Mouse (Mus musculus) lung, postnatal 0 days (tissue): ENCODE data around the gene Taok3. TPM values are rescaled to one million over a fixed set of nuclear protein-coding genes. Genes with fewer than 3 reads are reported as not detected.
"Not testable (repeated sequence)": the region's sequence is repeated elsewhere in the genome, so short reads cannot be mapped to it uniquely, and the experiment has no call there.

Experiments
- ATAC-seq: fragments of 200-750 bp; cut with Nextera tagmentation; 2 replicates; pipeline ENCODE4 v1.8.0; 2017; ENCODE audit warnings: moderate library complexity
- DNase-seq: peaks from one replicate; pipeline ENCODE4 v3.0.0-alpha.2; 2016; ENCODE audit warnings: low spot score
- H3K27ac ChIP-seq: fragments of 300-500 bp; sonication (generic); 2 replicates; pipeline ENCODE4 v1.5.1; 2014; ENCODE audit warnings: antibody characterized with exemption, mild to moderate bottlenecking, low read length, mixed read lengths
- H3K27me3 ChIP-seq: fragments of 300-500 bp; sonication (generic); replicated peaks from 2 replicates; pipeline ENCODE4 v1.6.1; 2014; ENCODE audit warnings: low read length, mixed read lengths; ENCODE audit not compliant: insufficient read depth
- H3K36me3 ChIP-seq: fragments of 300-500 bp; sonication (generic); 2 replicates; pipeline ENCODE4 v1.6.1; 2014; ENCODE audit warnings: low read length, mixed read lengths; ENCODE audit not compliant: insufficient read depth
- H3K4me1 ChIP-seq: fragments of 300-500 bp; sonication (generic); 2 replicates; pipeline ENCODE4 v1.6.1; 2014; ENCODE audit warnings: antibody characterized with exemption, low read depth, low read length, mixed read lengths; ENCODE audit not compliant: insufficient read depth
- H3K4me2 ChIP-seq: fragments of 300-500 bp; sonication (generic); replicated peaks from 2 replicates; pipeline ENCODE4 v1.6.1; 2014; ENCODE audit warnings: low read depth, mild to moderate bottlenecking, low read length, moderate library complexity, mixed read lengths
- H3K4me3 ChIP-seq: fragments of 300-500 bp; sonication (generic); 2 replicates; pipeline ENCODE4 v1.5.1; 2014; ENCODE audit warnings: low read depth, low read length
- H3K9ac ChIP-seq: fragments of 300-500 bp; sonication (generic); replicated peaks from 2 replicates; pipeline ENCODE4 v1.6.1; 2014; ENCODE audit warnings: low read depth, mild to moderate bottlenecking
- H3K9me3 ChIP-seq: fragments of 300-500 bp; sonication (generic); 2 replicates; pipeline ENCODE4 v1.6.1; 2016; ENCODE audit warnings: low read length, mixed read lengths
- CTCF ChIP-seq: IDR thresholded peaks from 2 replicates; pipeline ENCODE4 v1.5.1; 2016; ENCODE audit warnings: antibody characterized with exemption, mild to moderate bottlenecking
- EP300 ChIP-seq: IDR thresholded peaks from 2 replicates; pipeline ENCODE4 v1.6.1; 2016; ENCODE audit warnings: antibody characterized with exemption, mild to moderate bottlenecking, control low read depth
- WGBS: fragments of 180-500 bp; shearing (Covaris S2); extraction: QIAGEN DNeasy Blood & Tissue Kit; methylation state at CpG from one replicate; pipeline ENCODE4 v1.1.7; 2014; 5-methylcytosine and 5-hydroxymethylcytosine counted together
- polyA plus RNA-seq: library from polyadenylated mRNA; unstranded; fragments of >200 nt; fragmentation: Nextera tagmentation; extraction: Ambion mirVana; gene quantifications from 2 replicates; pipeline ENCODE4 v1.2.1, GENCODE M21; 2015

The Taok3 gene
- polyA plus RNA-seq, 1 experiment from 2014 or later, result 55.5 TPM

- ATAC-seq, result no peak
- TF ChIP-seq EP300 (no peak), CTCF (no peak)
Observed at GRCm38 (mm10) chr5:117292547-117292946, 172.6 kb downstream of the Taok3 start.

GRCm38 (mm10) chr5:117293776-117294175, 173.8 kb downstream of the Taok3 start:
- H3K27me3 ChIP-seq, H3K4me2 ChIP-seq, H3K27ac ChIP-seq, DNase-seq, H3K4me3 ChIP-seq, H3K9me3 ChIP-seq, H3K9ac ChIP-seq, H3K36me3 ChIP-seq, H3K4me1 ChIP-seq, ATAC-seq: not testable (repeated sequence)
- WGBS, result 83% methylated on average over 3 of the region's 3 CpGs

More at GRCm38 (mm10) chr5:117292547-117292946, 172.6 kb downstream of the Taok3 start:
- Histone ChIP-seq H3K36me3 (no peaks in the 10 kb centered on the region), H3K4me2 (no peak overlapping the region), H3K9me3 (no peaks in the 10 kb centered on the region), H3K27ac (no peak overlapping the region), H3K4me3 (no peak overlapping the region), H3K27me3 (no peaks in the 10 kb centered on the region), H3K9ac (no peak overlapping the region), H3K4me1 (no peaks in the 10 kb centered on the region)
- 73% methylated on average over 6 of the region's 6 CpGs for WGBS
- no peak for DNase-seq

- WGBS, result 85% methylated on average over 8 of the region's 8 CpGs
- no peak for ATAC-seq
- no peak overlapping the region for H3K27ac ChIP-seq
Observed at GRCm38 (mm10) chr5:117295011-117295410, 175.1 kb downstream of the Taok3 start.

DNA sequence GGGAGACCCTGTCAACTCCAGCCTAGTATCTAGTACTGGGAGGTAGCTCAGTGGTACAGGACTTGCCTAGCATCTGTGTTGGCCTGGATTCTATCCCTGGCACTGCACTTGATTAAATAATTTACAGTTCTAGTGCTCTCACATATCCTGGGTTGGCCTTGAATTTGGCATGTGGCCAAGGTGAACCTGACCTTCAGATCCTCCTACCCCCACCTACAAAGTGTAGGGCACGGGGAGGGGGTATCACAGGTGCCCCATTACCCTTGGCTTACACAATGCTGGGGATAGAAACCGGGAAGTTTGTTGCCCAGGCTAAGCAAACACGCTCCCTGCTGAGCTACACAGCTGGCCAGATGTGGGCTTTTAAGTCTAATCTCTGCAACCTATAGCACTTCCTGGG, 183.0 kb downstream of the Taok3 start:
- Histone ChIP-seq H3K4me3 (no peak overlapping the region), H3K27ac (no peak overlapping the region), H3K4me1 (no peaks in the 10 kb centered on the region), H3K9ac (no peak overlapping the region), H3K27me3 (no peaks in the 10 kb centered on the region), H3K4me2 (no peak overlapping the region), H3K9me3 (no peaks in the 10 kb centered on the region), H3K36me3 (no peaks in the 10 kb centered on the region)
- 0 out of 2 replicates have a peak, but pooled peaks have one; percentile 16 for ATAC-seq
- no peak for TF ChIP-seq EP300
- no peak for TF ChIP-seq CTCF
- DNase-seq, result no peak
- 35% methylated on average over 3 of the region's 3 CpGs for WGBS

More at GRCm38 (mm10) chr5:117295011-117295410, 175.1 kb downstream of the Taok3 start:
- no peak overlapping the region for H3K4me3 ChIP-seq
- no peaks in the 10 kb centered on the region for H3K27me3 ChIP-seq
- H3K36me3 ChIP-seq, result no peaks in the 10 kb centered on the region
- TF ChIP-seq EP300 (no peak), CTCF (no peak)
- H3K9me3 ChIP-seq, result no peaks in the 10 kb centered on the region
- H3K9ac ChIP-seq, result no peak overlapping the region
- no peak overlapping the region for H3K4me2 ChIP-seq
- DNase-seq, result no peak
- H3K4me1 ChIP-seq, result no peaks in the 10 kb centered on the region

- Histone ChIP-seq H3K4me1 (no peaks in the 10 kb centered on the region), H3K9me3 (no peaks in the 10 kb centered on the region), H3K9ac (no peak overlapping the region), H3K27me3 (no peaks in the 10 kb centered on the region), H3K36me3 (no peaks in the 10 kb centered on the region), H3K4me2 (no peak overlapping the region), H3K4me3 (no peak overlapping the region), H3K27ac (no peak overlapping the region)
- WGBS, result 49% methylated on average over 18 of the region's 18 CpGs
- TF ChIP-seq EP300 (no peak), CTCF (no peak)
- ATAC-seq, result 0 out of 2 replicates have a peak, but pooled peaks have one; percentile 28
- no peak for DNase-seq
Observed at GRCm38 (mm10) chr5:117303691-117304579, 184.0 kb downstream of the Taok3 start.

DNA sequence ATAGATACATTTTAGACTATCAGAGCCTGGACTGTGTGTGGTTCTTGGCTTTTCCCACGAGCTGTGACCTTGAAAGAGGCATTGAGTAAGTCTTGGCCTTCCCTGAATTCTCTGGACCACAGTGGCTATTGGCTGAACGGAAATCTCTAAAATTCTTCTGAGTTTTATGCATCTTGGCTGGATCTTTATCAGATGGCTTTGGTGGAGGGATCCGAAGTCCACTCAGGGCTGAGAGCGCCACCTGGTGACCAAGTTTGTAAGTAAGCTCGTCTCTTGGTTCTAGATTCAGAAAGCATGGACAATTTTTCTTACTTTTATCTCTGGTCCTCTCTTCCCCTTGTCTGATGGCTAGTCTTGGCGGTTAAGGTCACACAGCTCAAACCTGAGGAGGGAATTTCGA, 185.0 kb downstream of the Taok3 start:
- no peak for TF ChIP-seq EP300
- peak; percentile 75 for TF ChIP-seq CTCF
- DNase-seq, result peak; percentile 83
- Histone ChIP-seq H3K9ac (no peak overlapping the region), H3K4me3 (no peak overlapping the region), H3K27ac (no peak overlapping the region), H3K36me3 (no peaks in the 10 kb centered on the region), H3K27me3 (no peaks in the 10 kb centered on the region), H3K4me2 (no peak overlapping the region), H3K9me3 (no peaks in the 10 kb centered on the region), H3K4me1 (no peaks in the 10 kb centered on the region)
- peak; percentile 59 for ATAC-seq
- 51% methylated on average over 7 of the region's 7 CpGs for WGBS
